Mouse (Mus musculus) lung, postnatal 14 days (tissue): ENCODE results near the gene Rsbn1l.

ENCODE experiments used
- DNase-seq: peaks from one replicate; pipeline ENCODE4 v3.0.0; 2021

The Rsbn1l gene

GRCm38 (mm10) chr5:20884036-20884620 lies 72.1 kb downstream of the Rsbn1l start:
- no peak for DNase-seq

- DNase-seq: peak; percentile 98
Observed at GRCm38 (mm10) chr5:20881915-20882800, 74.0 kb downstream of the Rsbn1l start, which contains the start of the genes Phtf2 and Tmem60. Phtf2 (minus strand) TSS chr5:20882124. Tmem60 (plus strand) TSS chr5:20882191.

- DNase-seq: peak; percentile 46
Observed at GRCm38 (mm10) chr5:20880797-20881775, 75.1 kb downstream of the Rsbn1l start.

- DNase-seq: no peak
Observed at GRCm38 (mm10) chr5:20880386-20880785, 75.8 kb downstream of the Rsbn1l start.

- DNase-seq: no peak
Observed at GRCm38 (mm10) chr5:20876934-20877426, 79.2 kb downstream of the Rsbn1l start.

- no peak for DNase-seq
Observed at GRCm38 (mm10) chr5:20873146-20873545, 83.1 kb downstream of the Rsbn1l start.

- DNase-seq: no peak
Observed at GRCm38 (mm10) chr5:20865193-20865755, 90.9 kb downstream of the Rsbn1l start.

GRCm38 (mm10) chr5:20864216-20864969 lies 91.8 kb downstream of the Rsbn1l start:
- DNase-seq: no peak

- no peak for DNase-seq
Observed at GRCm38 (mm10) chr5:20861901-20862300, 94.3 kb downstream of the Rsbn1l start.

GRCm38 (mm10) chr5:20860565-20860964 lies 95.6 kb downstream of the Rsbn1l start:
- DNase-seq: no peak

- no peak for DNase-seq
Observed at GRCm38 (mm10) chr5:20858404-20858803, 97.8 kb downstream of the Rsbn1l start.

- DNase-seq: no peak
Observed at GRCm38 (mm10) chr5:20855066-20855465, 101.1 kb downstream of the Rsbn1l start.

- DNase-seq: no peak
Observed at GRCm38 (mm10) chr5:20847010-20847409, 109.2 kb downstream of the Rsbn1l start.

- DNase-seq: no peak
Observed at GRCm38 (mm10) chr5:20843816-20844215, 112.4 kb downstream of the Rsbn1l start.

GRCm38 (mm10) chr5:20843405-20843804 lies 112.8 kb downstream of the Rsbn1l start:
- no peak for DNase-seq
